Mouse (Mus musculus): ENCODE measurements around the gene Plcb2.
A peak's percentile ranks its signal among the peaks of the same experiment; 100 is the strongest.

Plcb2 gene

DNA sequence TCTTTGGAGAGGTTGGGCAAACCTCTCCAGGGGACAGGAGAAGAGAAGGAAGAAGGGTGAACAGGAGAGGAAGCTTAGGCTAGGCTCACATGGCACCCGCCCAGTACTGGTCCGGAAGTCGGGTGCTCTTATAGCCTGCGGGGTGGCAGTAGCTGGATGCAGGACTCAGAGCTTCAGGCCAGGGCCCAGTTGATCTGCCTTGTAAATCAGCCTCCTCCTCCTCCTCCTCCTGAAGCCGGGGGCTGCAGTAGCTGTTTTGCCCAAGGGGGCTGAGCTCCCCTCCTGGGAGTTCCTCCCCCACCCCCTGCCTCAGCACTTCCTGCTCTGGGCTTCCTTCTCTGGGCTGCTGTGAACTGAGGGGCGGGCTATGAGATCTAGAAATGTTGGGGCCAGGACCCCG is at the start of gene Plcb2:
Plcb2 (minus strand) TSS at position 102 of the 400 bp plus-strand sequence.
- no peak for DNase-seq

DNA sequence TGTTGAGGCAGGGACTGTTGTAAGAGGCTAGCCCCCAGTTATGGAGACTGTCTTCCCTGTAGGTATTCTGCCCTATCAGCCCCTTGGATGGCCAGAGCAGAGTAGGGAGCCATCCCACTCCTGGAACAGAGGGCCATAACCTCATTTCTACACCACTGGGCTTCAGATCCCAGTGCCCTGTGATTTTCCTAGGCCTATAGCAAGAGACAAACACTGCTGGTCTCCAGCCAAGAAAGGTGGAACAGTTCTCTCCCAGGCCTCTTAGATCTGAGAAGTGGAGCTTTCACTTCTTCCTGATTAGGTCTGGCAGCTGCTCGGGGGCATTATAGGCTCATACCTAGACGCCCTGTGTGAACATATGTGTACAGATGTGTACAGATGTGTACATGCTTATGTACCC is 48.1 kb upstream of the Plcb2 start:
- DNase-seq = no peak

DNA sequence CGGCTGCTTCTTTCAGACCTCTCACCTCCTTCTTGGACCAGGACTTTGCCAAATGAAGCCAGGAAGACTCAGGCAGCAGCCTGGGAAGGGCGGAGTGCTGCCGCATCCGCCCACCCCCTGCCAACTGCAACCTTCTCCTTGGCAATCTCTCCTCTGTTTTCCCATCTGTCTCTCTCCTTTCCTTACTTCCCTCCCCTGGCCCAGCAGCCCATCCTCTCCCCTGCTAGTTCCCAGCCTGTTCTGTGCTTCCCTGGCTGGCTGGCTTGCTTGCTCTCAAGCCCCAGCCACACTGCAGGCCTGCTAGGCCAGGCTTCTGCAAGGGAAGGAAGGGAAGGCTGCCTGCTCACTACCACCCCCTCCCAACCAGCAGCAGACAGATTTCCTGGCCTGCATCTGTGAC is 47.6 kb upstream of the Plcb2 start:
- peak; percentile 53 to 68 for DNase-seq

DNA sequence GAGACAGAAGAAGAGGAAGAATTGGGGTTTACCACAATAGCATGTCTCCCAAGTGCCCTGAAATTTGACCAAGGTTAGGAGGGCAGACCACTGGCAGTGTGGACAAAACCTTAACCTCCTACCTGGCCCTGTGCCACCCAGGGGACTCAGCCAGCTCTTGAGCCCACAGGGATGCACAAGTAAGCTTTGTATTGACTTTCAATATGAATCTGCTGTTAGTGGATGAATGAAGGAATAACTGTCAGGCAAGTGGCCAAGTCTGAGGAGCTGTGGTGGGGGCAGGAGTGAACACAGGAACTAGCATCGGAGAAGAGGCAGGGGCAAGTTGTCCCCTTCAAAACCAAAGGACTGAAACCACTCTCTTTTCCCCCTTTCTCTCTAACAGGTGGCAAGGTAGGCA is 47.2 kb upstream of the Plcb2 start:
- peak in 1 of 2 experiments; percentile 47 for DNase-seq

DNA sequence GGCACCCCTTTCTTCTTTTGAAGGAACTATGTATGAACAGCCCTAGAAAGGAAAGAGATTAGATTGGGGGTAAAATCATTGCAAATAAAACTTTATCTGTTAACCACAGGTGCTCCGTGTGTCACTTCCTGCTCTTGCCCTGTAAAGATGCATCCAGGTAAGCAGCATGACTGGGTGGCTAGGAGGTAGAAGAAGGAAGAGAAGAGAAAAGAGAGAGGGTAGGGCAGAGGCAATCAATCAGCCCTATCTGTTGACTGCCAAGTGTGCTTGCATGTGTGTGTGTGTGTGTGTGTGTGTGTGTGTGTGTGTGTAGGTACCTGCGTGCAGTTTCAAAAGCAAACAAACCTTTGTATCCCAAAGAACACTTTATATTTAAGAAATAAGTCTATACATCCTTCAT is 46.3 kb upstream of the Plcb2 start:
- DNase-seq = no peak

DNA sequence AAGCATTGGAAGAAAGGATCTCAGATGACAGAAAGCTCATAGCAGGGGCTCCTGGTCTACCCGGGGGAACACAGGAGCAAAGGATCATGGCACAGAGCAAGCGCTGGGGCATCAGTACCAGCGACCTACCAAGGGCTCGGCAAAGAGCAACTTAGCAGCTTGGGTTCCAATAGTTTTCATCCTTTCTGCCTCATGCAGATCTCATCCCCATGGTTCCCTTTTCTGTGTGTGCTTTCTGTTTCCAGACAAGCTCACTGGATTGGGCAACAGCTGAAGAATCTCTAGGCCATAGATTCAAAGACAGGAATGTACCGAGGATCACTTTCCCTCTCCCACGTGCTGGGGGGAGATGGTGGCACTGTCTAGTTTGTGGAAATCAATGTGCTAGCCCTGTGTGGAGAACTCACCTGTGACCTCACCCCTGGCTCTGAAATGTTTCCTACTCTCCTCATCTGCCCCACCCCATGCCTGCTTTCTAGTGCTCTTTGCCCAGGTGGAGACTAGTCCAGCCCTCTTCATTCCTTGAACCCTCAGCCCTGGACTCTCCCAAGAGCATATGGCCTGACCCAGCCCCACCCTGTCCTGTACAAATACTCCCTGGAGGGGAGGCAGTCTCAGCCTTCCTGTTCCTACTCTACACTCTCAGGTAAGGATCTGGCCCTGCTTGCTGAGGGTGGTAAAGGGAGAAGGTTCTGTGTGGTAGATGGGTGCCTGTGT is 44.1 kb upstream of the Plcb2 start, which contains the start of gene Phgr1:
Phgr1 (plus strand) TSS at position 612 of the 717 bp plus-strand sequence.
- no peak for DNase-seq

DNA sequence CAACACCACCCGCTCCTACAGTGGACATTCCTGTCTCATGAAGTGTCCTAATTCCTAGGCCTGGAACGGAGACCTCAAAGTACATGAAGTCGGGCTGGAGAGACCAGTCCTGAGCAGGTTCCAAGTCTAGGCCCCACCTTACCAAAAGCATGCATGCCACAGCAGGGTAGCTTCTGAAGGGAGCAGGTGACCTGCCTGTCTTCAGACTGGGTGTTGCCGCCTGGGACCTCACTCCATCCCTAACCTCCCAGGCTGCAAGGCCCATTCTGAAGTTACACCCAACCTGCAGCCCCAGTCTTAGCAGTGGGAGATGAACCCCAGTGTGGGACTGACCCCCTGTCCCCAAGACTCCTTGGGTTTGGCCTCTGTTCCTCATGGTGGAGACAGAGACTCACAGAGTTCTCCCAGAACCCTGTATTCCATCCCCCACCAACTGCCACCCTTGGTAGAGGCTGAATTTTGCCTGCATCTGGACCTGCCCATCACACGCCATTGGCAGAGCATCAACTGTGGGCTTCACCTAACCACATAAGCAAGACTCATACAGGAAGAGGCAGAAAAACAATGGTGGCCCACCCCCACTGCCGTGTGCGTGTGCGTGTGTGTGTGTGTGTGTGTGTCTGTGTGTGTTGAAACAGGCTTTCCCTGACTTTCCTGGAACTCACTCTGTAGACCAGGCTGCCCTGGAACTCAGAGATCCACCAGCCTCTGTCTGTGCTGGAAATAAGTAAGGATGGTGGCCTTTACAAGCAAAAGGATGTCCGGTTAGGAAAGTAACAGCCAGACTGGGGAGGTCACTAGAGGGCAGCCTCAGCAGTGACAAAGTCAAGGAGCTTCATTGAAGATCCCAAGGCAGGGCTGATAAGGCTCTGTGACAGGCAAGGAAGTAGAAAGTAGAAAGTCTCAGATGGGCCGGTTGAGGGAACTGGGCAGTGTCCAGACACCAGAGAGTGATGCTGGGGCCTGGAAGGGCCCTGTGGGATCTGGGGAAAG is 38.1 kb upstream of the Plcb2 start:
- no peak for DNase-seq

DNA sequence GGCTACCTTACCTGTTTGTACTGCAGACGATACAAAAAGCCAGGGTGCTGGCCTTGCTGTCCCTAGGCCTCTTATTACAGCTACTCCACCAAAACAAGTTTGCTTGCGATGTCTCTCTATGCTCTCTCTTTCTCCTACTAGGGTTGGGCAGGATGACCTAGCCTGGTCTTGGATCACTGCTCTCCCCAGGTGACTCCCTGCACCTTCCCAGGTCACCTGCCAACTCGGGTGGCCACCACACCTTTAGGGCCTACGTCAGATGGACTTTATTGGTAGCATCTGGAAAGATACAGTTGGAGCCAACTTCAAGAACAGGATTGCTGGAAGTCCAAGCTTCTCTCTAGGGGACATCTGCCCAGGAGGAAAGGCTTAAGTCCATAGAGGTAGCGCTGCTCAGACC is 36.6 kb upstream of the Plcb2 start:
- DNase-seq = no peak

DNA sequence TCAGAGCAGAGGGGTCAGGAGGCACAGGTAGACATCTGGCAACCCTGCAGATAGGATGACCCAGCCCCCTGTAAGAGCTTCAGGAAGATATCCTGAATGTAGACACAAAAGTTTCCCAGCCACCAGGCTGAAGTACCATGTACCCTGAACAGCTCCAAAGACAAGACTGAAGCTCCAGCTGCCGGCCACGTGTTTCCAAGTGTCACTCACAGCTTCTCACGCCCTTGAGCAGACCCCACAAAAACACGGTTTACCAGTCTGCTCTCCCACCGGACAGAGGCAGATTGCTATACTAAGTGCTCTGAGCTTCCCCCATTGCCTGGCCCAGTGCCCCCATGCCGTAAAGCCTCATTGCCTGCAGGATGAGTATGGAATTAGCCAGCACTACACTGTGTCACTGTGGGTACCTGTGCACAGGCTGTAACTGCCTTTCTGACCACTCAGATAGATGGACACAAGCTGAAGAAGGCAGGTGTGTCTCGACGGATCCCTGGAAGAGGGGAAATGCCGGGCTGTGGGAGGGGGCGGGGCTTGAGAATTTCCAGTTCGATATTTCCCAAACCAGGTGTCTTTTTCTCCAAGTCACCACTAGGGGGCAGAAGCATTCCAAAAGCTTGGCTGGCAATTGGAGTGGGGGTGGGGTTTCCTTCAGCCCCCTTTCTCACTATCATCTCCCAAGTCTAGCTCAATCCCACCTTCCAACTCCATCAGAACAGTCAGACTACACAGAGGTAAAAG is 36.0 kb upstream of the Plcb2 start:
- DNase-seq = peak; percentile 54 to 67

DNA sequence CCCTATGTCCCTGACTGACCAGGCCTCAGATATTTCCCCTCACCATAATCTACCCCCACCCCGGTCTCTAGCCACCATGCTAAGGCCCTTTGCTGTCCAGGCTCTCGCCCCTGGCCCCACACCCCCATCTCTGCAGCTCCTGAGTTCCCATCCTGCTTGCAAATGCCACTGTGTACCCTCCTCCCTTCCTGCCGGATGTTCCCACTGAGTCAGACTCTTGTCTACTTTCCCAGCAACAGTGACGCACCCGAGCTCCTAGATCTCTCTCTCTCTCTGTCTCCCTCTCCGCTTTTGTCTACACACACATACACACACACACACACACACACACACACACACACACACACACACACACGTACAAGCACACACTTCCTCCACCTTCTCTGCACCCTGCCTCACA is 35.2 kb upstream of the Plcb2 start:
- no peak for DNase-seq

DNA sequence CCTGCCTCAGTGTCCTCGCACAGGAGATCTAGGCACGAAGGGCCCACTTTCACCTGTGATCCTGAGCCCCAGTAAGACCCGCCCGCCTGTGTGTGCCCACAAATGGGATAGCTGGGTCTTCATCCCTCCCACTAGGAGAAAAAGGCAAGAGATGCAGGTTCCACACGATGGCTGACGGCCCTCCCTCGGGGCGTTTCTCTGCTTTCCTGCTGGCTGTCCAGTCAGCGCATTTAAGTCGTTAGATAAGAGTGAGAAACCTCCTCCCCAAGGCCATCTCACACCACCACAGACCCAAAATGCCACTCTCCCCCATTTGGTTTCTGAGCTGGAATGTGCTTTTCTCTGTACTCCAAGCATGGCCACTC is 34.5 kb upstream of the Plcb2 start:
- no peak for DNase-seq

DNA sequence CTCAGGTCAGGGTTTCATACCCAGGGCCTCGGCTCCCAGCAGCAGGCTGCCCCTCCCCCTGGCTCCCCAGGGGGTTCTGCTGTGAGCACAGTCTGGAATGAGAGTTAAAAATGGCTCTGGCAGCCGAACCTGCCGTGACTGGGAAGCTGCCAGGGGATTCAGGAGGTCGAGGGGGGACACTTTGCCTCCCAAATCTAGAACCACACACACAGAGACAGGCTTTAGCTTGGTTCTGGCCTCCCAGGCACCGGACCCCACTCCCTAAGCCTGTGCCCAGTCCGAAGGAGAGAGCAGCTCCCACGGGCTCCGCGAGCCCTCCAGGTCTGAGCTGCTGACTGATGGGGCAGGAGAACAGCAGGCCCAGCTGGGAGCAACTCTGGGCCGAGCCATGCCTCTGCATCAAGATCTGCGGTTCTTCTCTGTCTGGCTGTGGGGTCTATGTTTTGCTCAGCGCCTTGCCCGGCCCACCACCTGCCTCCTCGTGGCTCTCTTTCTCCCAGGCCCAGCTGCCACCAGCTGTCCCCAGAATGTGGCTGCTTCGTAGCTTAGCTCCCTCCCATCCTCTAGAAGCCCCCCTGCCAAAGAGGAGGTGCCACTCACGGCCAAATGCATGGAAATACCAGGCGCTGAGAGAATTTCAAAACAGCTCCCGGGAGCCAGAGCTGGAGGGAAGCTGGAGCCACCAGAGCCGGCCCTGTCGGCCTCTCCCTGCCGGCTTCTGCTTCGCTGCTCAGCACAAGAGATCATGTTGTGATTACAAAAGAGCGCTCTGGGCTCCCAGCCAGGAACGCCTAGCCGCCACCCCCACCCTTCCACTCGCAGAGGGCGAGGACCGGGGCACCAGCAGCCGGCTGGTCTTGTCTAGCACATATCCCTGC is 33.9 kb upstream of the Plcb2 start, which contains the start of gene Ccdc9b:
Ccdc9b (minus strand) TSS at position 756 of the 878 bp plus-strand sequence.
- peak; percentile 86 to 90 for DNase-seq

DNA sequence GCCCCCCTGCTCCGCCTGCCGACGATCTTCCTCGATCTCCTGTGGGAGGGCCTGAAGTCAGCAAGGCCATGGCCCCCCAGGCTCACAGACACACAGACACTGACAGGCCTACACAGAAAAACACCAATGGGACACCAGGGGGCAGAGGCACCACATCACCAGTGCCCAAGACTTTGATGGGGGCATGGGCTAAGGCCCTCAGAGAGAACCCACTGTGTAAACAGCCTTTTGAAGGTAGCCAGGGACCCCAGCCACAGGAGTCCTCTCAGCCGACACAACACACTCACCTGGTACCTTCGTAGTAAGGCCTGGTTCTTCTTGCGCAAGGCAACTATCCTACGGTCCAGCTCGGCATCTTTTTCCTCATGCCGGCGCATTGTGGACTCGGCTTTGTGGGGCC is 33.1 kb upstream of the Plcb2 start:
- DNase-seq = no peak

DNA sequence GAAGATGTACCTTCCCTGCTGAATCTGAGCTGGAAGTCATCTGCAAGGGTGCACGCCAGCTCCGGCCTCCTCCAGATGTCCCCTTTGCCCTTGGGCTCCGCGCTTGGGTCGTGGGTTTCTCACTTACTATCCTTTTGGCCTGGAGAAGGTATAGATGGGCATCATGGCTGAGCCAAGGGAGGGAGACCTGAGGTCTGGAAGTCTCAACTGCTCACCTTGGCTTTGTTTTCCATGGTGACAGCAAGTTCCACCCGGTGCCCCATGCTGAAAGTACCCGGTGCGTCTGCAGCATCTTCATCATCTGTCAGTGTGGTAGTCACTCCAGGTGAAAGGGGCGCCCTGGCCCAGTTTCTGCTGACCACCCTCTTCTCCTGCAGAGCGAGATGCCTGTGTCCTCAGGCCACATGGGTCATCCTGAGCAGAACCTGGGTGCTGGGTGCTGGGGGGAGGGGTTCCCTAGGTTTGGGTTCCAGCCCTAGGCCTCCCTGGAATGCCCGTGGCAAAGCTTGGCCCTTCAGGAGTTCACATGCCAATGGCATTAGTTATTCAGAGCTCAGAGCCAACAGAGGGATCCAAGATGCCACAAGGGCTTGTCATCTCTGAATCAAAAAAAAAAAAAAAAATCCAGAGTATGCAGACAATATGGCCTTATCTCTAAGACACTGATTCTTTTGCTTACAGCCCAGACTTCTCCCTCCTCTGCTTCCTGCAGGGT is 32.2 kb upstream of the Plcb2 start:
- DNase-seq = no peak

DNA sequence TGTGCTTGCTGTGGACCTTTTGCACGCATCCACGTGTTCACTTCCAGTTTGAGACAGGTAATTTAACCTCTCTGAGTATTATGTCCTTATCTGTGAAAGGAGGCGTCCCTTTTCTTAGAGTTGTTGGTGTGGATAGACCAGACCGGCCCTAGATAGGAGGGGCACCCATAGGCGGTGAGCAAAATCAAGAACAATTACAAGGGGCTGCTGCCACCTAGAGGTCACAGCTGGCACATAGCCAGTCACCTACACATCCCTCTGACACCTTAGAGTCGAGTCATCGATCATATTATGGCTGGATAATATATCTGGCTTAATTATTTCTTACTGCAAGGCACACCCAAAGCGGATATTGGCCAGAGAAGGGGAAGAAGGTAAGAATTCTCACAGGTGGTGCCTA is 31.6 kb upstream of the Plcb2 start:
- DNase-seq = peak in 1 of 2 experiments; percentile 44

DNA sequence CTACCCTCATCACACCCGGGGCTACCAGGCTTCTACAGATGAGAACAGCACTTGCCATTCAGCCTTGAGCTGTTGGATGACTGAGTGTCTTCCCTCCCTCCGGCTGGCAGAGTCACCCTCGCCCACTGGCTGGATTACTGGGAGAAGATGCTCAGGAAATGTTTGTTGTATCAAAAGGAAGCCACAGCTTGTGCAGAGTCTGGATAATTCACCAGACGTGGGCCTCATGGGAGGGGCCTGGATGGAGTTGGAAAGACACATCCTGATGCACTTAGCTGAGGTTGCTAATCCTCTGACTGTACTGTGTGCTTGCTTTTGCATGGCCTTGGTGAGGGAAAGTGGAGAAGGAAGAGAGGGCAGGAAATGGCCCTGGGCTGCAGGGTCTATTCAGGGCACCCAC is 27.9 kb upstream of the Plcb2 start:
- DNase-seq = no peak

DNA sequence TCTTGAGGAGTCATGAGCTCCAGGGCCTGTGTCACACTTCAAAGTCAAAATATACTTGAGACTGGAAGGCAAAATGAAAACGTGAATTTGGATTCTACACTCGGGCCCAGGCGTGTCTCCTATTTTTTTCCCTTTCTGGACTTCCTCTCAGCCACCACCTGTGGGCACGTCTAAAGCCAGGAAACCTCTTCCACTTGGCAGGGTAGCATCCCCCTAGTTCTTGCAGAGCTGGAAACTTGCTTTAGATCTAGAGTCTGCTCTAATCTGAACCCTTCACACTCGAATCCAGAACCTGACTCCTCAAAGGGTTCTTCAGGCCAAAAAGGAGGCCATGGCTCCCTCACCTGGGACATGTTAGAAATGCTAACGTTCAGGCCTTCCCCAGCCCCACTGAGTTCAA is 27.2 kb upstream of the Plcb2 start:
- DNase-seq = no peak

DNA sequence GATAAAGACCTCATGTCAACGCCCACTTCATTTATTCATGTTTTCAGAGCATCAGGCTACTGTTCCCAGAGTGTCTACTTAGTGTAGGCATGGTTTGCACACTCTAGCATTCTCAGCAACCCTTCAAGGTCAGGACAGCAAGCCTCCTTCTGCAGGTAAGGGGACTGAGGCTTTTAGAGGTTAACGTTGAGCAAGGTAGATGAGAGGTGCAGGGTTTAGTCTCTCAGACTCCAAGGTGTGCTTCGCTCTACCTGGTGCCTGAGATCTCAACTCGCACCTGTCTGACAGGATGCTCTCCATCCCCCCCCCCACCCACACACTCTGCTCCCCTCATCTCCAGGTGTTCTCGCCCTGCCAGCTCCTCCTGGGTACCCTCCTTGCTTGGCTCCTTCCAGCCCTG is 25.9 kb upstream of the Plcb2 start:
- no peak for DNase-seq

DNA sequence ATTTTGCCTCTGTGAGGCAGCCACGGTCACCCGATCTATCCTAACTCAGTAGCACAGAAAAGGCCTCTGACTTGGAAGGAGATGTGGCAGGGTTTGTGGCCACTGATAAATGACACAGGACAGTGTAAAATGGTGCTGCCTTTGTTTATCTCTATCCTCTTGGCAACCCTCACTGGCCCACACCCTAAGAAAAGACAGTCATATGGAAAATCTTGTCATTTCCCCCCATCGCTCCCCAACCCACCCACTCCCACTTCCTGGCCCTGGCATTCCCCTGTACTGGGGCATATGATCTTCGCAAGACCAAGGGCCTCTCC is 24.5 kb upstream of the Plcb2 start:
- DNase-seq = no peak

DNA sequence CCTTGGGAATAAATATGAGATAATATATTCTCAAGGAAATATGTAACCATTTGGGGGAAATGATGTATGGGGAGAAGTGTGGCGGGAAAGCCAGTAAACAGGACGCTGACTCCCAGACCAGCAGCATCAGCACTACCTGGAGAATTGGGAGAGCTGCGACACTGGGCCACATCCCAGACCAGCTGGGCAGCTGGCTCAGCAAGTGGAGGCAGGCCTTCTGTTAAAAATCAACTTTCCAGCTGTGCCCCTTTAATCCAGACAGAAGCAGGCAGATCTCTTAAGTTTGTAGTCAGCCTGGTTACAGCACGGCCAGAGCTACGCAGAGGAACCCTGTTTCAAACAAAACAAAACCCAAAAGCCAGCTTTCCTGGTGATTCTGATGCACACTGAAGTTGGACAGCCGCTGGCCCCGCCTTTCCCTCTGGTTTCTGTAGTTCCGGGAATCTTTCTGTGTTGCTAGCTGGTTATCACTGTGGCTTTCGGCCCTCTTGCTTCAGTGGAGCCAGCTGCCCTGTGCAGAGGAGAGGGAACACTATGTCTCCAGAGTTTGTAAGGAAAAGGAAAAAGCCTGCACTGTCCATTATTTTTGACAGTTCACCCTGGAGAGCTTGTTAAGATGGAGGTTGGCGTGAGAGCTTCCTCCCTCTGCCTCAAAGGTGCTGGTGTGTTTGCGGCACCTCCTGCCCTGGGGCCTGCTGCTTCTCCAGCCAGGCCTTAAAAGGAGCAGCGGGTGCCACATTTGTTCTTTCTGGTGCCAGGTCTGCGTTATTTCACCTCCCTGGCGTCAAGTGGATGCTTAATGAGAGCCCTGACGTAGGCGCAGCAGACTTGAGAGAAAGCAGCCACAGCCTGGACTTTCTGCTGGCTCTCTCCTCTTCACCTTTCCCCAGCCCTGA is 23.9 kb upstream of the Plcb2 start:
- no peak for DNase-seq

DNA sequence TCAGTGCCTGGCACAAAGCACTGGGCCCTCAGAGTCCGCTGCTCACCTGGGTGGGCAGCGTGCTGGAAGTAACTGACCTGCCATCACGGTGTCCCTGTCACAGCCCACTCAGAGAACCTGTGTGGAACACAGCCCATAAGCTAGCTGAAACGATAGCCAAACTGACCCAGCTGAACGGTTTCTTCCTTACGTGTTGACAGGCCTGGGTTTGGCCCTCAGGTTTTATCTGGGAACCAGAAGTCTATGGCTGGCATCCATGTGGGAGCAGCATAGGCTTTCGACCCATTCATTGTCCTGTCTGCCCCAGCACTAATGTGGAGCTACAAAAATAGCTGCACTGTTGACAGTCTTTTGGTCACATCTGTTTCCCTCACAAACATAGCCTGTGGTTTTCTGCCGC is 22.2 kb upstream of the Plcb2 start:
- DNase-seq = no peak
